Mouse (Mus musculus): Measurements from ENCODE around the gene Dpf3.

DNA sequence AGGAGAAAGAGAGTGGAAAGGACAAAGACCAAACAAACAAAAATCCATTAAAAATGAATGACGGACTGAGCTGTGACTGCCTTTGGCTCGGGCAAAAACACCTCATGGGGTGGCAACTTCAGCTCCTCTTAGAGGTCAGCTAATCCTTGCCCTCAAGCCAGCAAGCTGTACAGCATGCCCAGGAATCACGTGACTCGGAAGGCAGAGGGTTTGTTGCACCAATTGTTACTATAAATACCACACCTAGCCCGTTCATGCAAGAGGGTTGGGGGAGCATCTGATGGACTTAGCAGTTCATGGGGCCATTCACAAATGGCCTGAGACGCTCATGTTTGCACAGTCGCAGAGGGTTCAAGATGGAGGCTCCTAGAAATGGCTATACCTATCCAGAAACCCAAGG is 253.9 kb downstream of the Dpf3 start:
- TF ChIP-seq POLR2A (IDR thresholded peaks at IDR 0.05; ENCODE audit: extremely low read depth, insufficient read depth, low read length) (no peak), CTCF (IDR thresholded peaks at IDR 0.05; ENCODE audit: extremely low read depth, insufficient read depth, low read length) (no peak)
